24 mouse cellular contexts compared by ENCODE assay signal in the genomic region with DNA sequence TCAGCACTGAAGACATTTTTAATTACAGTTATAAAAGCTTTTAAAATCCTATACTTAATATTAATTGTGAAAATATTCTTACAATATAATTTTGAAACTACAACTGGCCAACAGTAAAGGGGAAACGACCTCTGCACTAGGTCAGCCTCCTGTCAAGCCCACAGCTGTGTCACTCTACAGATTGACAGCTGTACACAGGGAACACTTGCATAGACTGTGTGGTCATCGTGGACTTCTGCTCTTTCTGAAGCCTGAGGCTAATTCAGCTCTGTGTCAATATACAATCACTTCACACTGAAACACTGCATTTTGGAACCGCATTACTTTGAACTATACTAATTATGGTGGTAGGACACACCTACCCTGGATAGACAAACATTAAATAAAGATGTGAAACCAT.
"Had no signal": no experiment of that assay in that cellular context is flagged by ENCODE, and none has a peak within 500 bp of the region (broad histone marks: within the 10 kb centered on the region; RNA-seq: fewer than 3 reads in every experiment).

No protein-coding gene starts in this region.

- H3K9ac ChIP-seq: forebrain, postnatal 0 days; heart, embryonic 12.5 days; hindbrain, embryonic 13.5 days; hindbrain, embryonic 15.5 days; kidney, embryonic 15.5 days; limb, embryonic 13.5 days; limb, embryonic 15.5 days had no signal

- ATAC-seq: forebrain, postnatal 0 days; hindbrain, postnatal 0 days; intestine, embryonic 16.5 days had no signal

- DNase-seq: forebrain, postnatal 0 days; gastrocnemius, postnatal 14 days; gastrocnemius, postnatal 36 days; heart, adult 18-20 months; heart, postnatal 14 days; heart, postnatal 36 days; kidney, adult 11 months; kidney, adult 2 months; kidney, adult 9 months; kidney, postnatal 14 days; kidney, postnatal 36 days; layer of hippocampus, adult 9-11 months; layer of hippocampus, postnatal 36 days; left cerebral cortex, postnatal 4 days had no signal

- H3K9me3 ChIP-seq: heart, embryonic 10.5 days; heart, embryonic 12.5 days; hindbrain, embryonic 13.5 days; hindbrain, embryonic 15.5 days; kidney, embryonic 15.5 days; limb, embryonic 15.5 days had no signal

- H3K4me3 ChIP-seq: heart, embryonic 10.5 days; heart, embryonic 12.5 days; hindbrain, embryonic 13.5 days; hindbrain, embryonic 15.5 days; kidney, embryonic 15.5 days; limb, embryonic 13.5 days; limb, embryonic 15.5 days had no signal

- H3K4me2 ChIP-seq: heart, embryonic 12.5 days; hindbrain, embryonic 13.5 days; hindbrain, embryonic 15.5 days; kidney, embryonic 15.5 days; limb, embryonic 13.5 days; limb, embryonic 15.5 days had no signal

- H3K27me3 ChIP-seq: heart, embryonic 12.5 days; kidney, embryonic 15.5 days; limb, embryonic 13.5 days; limb, embryonic 15.5 days had no signal

- H3K27ac ChIP-seq: heart, embryonic 10.5 days; hindbrain, embryonic 13.5 days; hindbrain, embryonic 15.5 days; hindbrain, postnatal 0 days; kidney, embryonic 15.5 days; kidney, postnatal 0 days; limb, embryonic 13.5 days; limb, embryonic 15.5 days had no signal

- H3K4me1 ChIP-seq: heart, embryonic 10.5 days; hindbrain, embryonic 13.5 days; hindbrain, embryonic 15.5 days; kidney, embryonic 15.5 days; limb, embryonic 13.5 days; limb, embryonic 15.5 days had no signal
